Mouse (Mus musculus): Measurements from ENCODE around the gene Aldh16a1. TPM values are rescaled to one million over a fixed set of nuclear protein-coding genes. Genes with fewer than 3 reads are reported as not detected.
A peak's percentile ranks its signal among the peaks of the same experiment; 100 is the strongest.

Gene Aldh16a1
- 97.2 and 101 TPM in 2 replicates for polyA plus RNA-seq (2012; rRNA removed)

- TF ChIP-seq POLR2A (IDR thresholded peaks at IDR 0.05; ENCODE audit: control insufficient read depth, extremely low read depth, insufficient read depth, low read length, poor library complexity): peak; percentile 99
- peak; percentile 86; the same call in 1 of the 2 replicates for TF ChIP-seq CTCF (IDR thresholded peaks at IDR 0.05; ENCODE audit: borderline replicate concordance, control insufficient read depth, extremely low read depth, insufficient read depth, low read length, poor library complexity)
- WGBS: 3% methylated on average over 69 of the region's 69 CpGs
- H3K27ac ChIP-seq (ENCODE audit: control insufficient read depth, insufficient read depth, low read length): peak within 1 kb of the TSS; percentile 61
- peak within 1 kb of the TSS; percentile 85 for H3K4me3 ChIP-seq (ENCODE audit: control insufficient read depth, insufficient read depth, low read length)
- H3K27me3 ChIP-seq (ENCODE audit: control insufficient read depth, insufficient read depth, low read length): no peaks in the 10 kb centered on the region
- no peaks in the 10 kb centered on the region for H3K36me3 ChIP-seq (ENCODE audit: control insufficient read depth, insufficient read depth, low read length)
- H3K4me1 ChIP-seq (replicated peaks; ENCODE audit: control insufficient read depth, insufficient read depth, low read length): peaks cover 7% of the 10 kb centered on the region
- peak; percentile 97 for DNase-seq
Measured at GRCm38 (mm10) chr7:45154096-45154992, at the start of gene Aldh16a1, which contains the start of gene Pih1d1. Gene Aldh16a1, minus strand, starts transcription at chr7:45154584. Gene Pih1d1, plus strand, starts transcription at chr7:45154303.

GRCm38 (mm10) chr7:45202654-45203053 lies 48.3 kb upstream of the Aldh16a1 start:
- no peak overlapping the region for H3K27ac ChIP-seq (ENCODE audit: control insufficient read depth, insufficient read depth, low read length)
- H3K36me3 ChIP-seq (ENCODE audit: control insufficient read depth, insufficient read depth, low read length): no peaks in the 10 kb centered on the region
- no peak overlapping the region for H3K4me3 ChIP-seq (ENCODE audit: control insufficient read depth, insufficient read depth, low read length)
- TF ChIP-seq CTCF (IDR thresholded peaks at IDR 0.05; ENCODE audit: borderline replicate concordance, control insufficient read depth, extremely low read depth, insufficient read depth, low read length, poor library complexity) (no peak), POLR2A (IDR thresholded peaks at IDR 0.05; ENCODE audit: control insufficient read depth, extremely low read depth, insufficient read depth, low read length, poor library complexity) (no peak)
- 86% methylated on average over 10 of the region's 10 CpGs for WGBS
- H3K4me1 ChIP-seq (replicated peaks; ENCODE audit: control insufficient read depth, insufficient read depth, low read length): peaks cover 11% of the 10 kb centered on the region
- no peaks in the 10 kb centered on the region for H3K27me3 ChIP-seq (ENCODE audit: control insufficient read depth, insufficient read depth, low read length)
- DNase-seq: no peak

- H3K27me3 ChIP-seq (ENCODE audit: control insufficient read depth, insufficient read depth, low read length): no peaks in the 10 kb centered on the region
- H3K36me3 ChIP-seq (ENCODE audit: control insufficient read depth, insufficient read depth, low read length): no peaks in the 10 kb centered on the region
- 0 out of 2 replicates have a peak, but pooled peaks cover 1% of the 10 kb centered on the region for H3K4me1 ChIP-seq (replicated peaks; ENCODE audit: control insufficient read depth, insufficient read depth, low read length)
- H3K27ac ChIP-seq (ENCODE audit: control insufficient read depth, insufficient read depth, low read length): no peak overlapping the region
- no peak overlapping the region for H3K4me3 ChIP-seq (ENCODE audit: control insufficient read depth, insufficient read depth, low read length)
- no peak for TF ChIP-seq POLR2A (IDR thresholded peaks at IDR 0.05; ENCODE audit: control insufficient read depth, extremely low read depth, insufficient read depth, low read length, poor library complexity)
- TF ChIP-seq CTCF (IDR thresholded peaks at IDR 0.05; ENCODE audit: borderline replicate concordance, control insufficient read depth, extremely low read depth, insufficient read depth, low read length, poor library complexity): no peak
- WGBS: 86% methylated on average over 11 of the region's 11 CpGs
- DNase-seq: no peak
Measured at GRCm38 (mm10) chr7:45198961-45199360, 44.6 kb upstream of the Aldh16a1 start.

- no peak for DNase-seq
- WGBS: 34% methylated on average over 5 of the region's 5 CpGs
- Histone ChIP-seq H3K4me3 (ENCODE audit: control insufficient read depth, insufficient read depth, low read length) (no peak overlapping the region), H3K36me3 (ENCODE audit: control insufficient read depth, insufficient read depth, low read length) (no peaks in the 10 kb centered on the region), H3K27ac (ENCODE audit: control insufficient read depth, insufficient read depth, low read length) (no peak overlapping the region), H3K27me3 (ENCODE audit: control insufficient read depth, insufficient read depth, low read length) (no peaks in the 10 kb centered on the region), H3K4me1 (replicated peaks; ENCODE audit: control insufficient read depth, insufficient read depth, low read length) (no peaks in the 10 kb centered on the region)
- no peak for TF ChIP-seq POLR2A (IDR thresholded peaks at IDR 0.05; ENCODE audit: control insufficient read depth, extremely low read depth, insufficient read depth, low read length, poor library complexity)
- no peak for TF ChIP-seq CTCF (IDR thresholded peaks at IDR 0.05; ENCODE audit: borderline replicate concordance, control insufficient read depth, extremely low read depth, insufficient read depth, low read length, poor library complexity)
Measured at GRCm38 (mm10) chr7:45198435-45198834, 44.1 kb upstream of the Aldh16a1 start.

GRCm38 (mm10) chr7:45196994-45197393 lies 42.6 kb upstream of the Aldh16a1 start:
- Histone ChIP-seq H3K4me3 (ENCODE audit: control insufficient read depth, insufficient read depth, low read length) (no peak overlapping the region), H3K27me3 (ENCODE audit: control insufficient read depth, insufficient read depth, low read length) (no peaks in the 10 kb centered on the region), H3K36me3 (ENCODE audit: control insufficient read depth, insufficient read depth, low read length) (no peaks in the 10 kb centered on the region), H3K4me1 (replicated peaks; ENCODE audit: control insufficient read depth, insufficient read depth, low read length) (no peaks in the 10 kb centered on the region), H3K27ac (ENCODE audit: control insufficient read depth, insufficient read depth, low read length) (no peak overlapping the region)
- WGBS: 75% methylated on average over 5 of the region's 5 CpGs
- DNase-seq: no peak
- TF ChIP-seq CTCF (IDR thresholded peaks at IDR 0.05; ENCODE audit: borderline replicate concordance, control insufficient read depth, extremely low read depth, insufficient read depth, low read length, poor library complexity): no peak

GRCm38 (mm10) chr7:45196176-45196535 lies 41.8 kb upstream of the Aldh16a1 start:
- Histone ChIP-seq H3K27ac (ENCODE audit: control insufficient read depth, insufficient read depth, low read length) (no peak overlapping the region), H3K4me1 (replicated peaks; ENCODE audit: control insufficient read depth, insufficient read depth, low read length) (no peaks in the 10 kb centered on the region), H3K4me3 (ENCODE audit: control insufficient read depth, insufficient read depth, low read length) (no peak overlapping the region), H3K27me3 (ENCODE audit: control insufficient read depth, insufficient read depth, low read length) (no peaks in the 10 kb centered on the region), H3K36me3 (ENCODE audit: control insufficient read depth, insufficient read depth, low read length) (no peaks in the 10 kb centered on the region)
- 91% methylated on average over 4 of the region's 4 CpGs for WGBS
- no peak for DNase-seq
- no peak for TF ChIP-seq POLR2A (IDR thresholded peaks at IDR 0.05; ENCODE audit: control insufficient read depth, extremely low read depth, insufficient read depth, low read length, poor library complexity)
- no peak for TF ChIP-seq CTCF (IDR thresholded peaks at IDR 0.05; ENCODE audit: borderline replicate concordance, control insufficient read depth, extremely low read depth, insufficient read depth, low read length, poor library complexity)
